8 mouse cellular contexts compared by ENCODE assay signal in genomic region chrX:134750764-134751592, GRCm38 (mm10). TPM values are rescaled to one million over a fixed set of nuclear protein-coding genes. Genes with fewer than 3 reads are reported as not detected.
A peak's percentile ranks its signal among the peaks of the same experiment; 100 is the strongest.
DNase-seq lines count a peak whose midpoint lies in the region; ATAC-seq lines count a peak whose summit lies in the region.

TSS of gene Armcx6 (minus strand) at chrX:134751417.

- 22% methylated on average over 36 of the region's 36 CpGs for WGBS in intestine, embryonic 15.5 days
- WGBS in limb, embryonic 10.5 days, result 10% methylated on average over 36 of the region's 36 CpGs
- WGBS in midbrain, embryonic 11.5 days, result 23% methylated on average over 35 of the region's 36 CpGs

- peak within 1 kb of the TSS; percentile 48 for H3K4me3 ChIP-seq in intestine, embryonic 15.5 days (replicated peaks)
- H3K4me3 ChIP-seq in limb, embryonic 10.5 days, result peak within 1 kb of the TSS; percentile 59
- peak within 1 kb of the TSS; percentile 43 for H3K4me3 ChIP-seq in midbrain, embryonic 11.5 days (ENCODE audit: low read depth, low read length)

- peak; percentile 17 to 34 for DNase-seq in urinary bladder, adult 18-20 months (ENCODE audit: low spot score in 2 of 2)
- no peak for DNase-seq in urinary bladder, postnatal 10 days (ENCODE audit: low spot score)
- DNase-seq in embryo, embryonic 11.5 days (ENCODE audit: low read depth, low spot score), result peak; percentile 57
- DNase-seq in gastrocnemius, postnatal 4 days (ENCODE audit: low spot score in 2 of 2), result peak; percentile 35 to 69
- peak; percentile 74 for DNase-seq in limb, embryonic 10.5 days (ENCODE audit: low spot score)
- peak; percentile 89 for DNase-seq in midbrain, embryonic 11.5 days (ENCODE audit: low spot score, missing footprints)
- peak; percentile 36 for DNase-seq in spleen, adult 12 weeks (ENCODE audit: low spot score)

- peak within 1 kb of the TSS; percentile 67 for H3K4me2 ChIP-seq in intestine, embryonic 15.5 days (replicated peaks)
- H3K4me2 ChIP-seq in midbrain, embryonic 11.5 days, result peak within 1 kb of the TSS; percentile 77

- H3K36me3 ChIP-seq in intestine, embryonic 15.5 days, result no peaks in the 10 kb centered on the region
- no peaks in the 10 kb centered on the region for H3K36me3 ChIP-seq in limb, embryonic 10.5 days
- H3K36me3 ChIP-seq in midbrain, embryonic 11.5 days (ENCODE audit: control insufficient read depth, insufficient read depth, low read length), result no peaks in the 10 kb centered on the region

- no peaks in the 10 kb centered on the region; the same call in 1 of the 2 replicates for H3K27me3 ChIP-seq in intestine, embryonic 15.5 days (replicated peaks)
- peaks cover 88% of the 10 kb centered on the region for H3K27me3 ChIP-seq in limb, embryonic 10.5 days (ENCODE audit: low read depth, poor library complexity, severe bottlenecking)
- H3K27me3 ChIP-seq in midbrain, embryonic 11.5 days (ENCODE audit: control insufficient read depth, insufficient read depth, low read length), result peaks cover 20% of the 10 kb centered on the region

- peak; percentile 92 for ATAC-seq in intestine, embryonic 15.5 days
- peak; percentile 91 for ATAC-seq in midbrain, embryonic 11.5 days (ENCODE audit: low FRiP score)

- no peaks in the 10 kb centered on the region for H3K9me3 ChIP-seq in intestine, embryonic 15.5 days
- no peaks in the 10 kb centered on the region for H3K9me3 ChIP-seq in limb, embryonic 10.5 days (replicated peaks)
- no peaks in the 10 kb centered on the region for H3K9me3 ChIP-seq in midbrain, embryonic 11.5 days (ENCODE audit: control insufficient read depth, low read length)

- peak within 1 kb of the TSS; percentile 58 for H3K27ac ChIP-seq in intestine, embryonic 15.5 days
- peak within 1 kb of the TSS; percentile 84 for H3K27ac ChIP-seq in limb, embryonic 10.5 days
- peak within 1 kb of the TSS; percentile 20; the same call in 1 of the 2 replicates for H3K27ac ChIP-seq in midbrain, embryonic 11.5 days (ENCODE audit: low read depth, low read length)

- peak within 1 kb of the TSS; percentile 46 for H3K9ac ChIP-seq in intestine, embryonic 15.5 days
- H3K9ac ChIP-seq in midbrain, embryonic 11.5 days (ENCODE audit: low read length), result peak within 1 kb of the TSS; percentile 66

- 0 out of 2 replicates have a peak, but pooled peaks cover 4% of the 10 kb centered on the region for H3K4me1 ChIP-seq in intestine, embryonic 15.5 days (replicated peaks)
- peaks cover 13% of the 10 kb centered on the region for H3K4me1 ChIP-seq in limb, embryonic 10.5 days
- no peaks in the 10 kb centered on the region for H3K4me1 ChIP-seq in midbrain, embryonic 11.5 days (ENCODE audit: control insufficient read depth, insufficient read depth, low read length)

RNA-seq across cellular contexts. Expression of gene Armcx6, which starts in this region (rescaled TPM):
- total RNA-seq in gastrocnemius, postnatal 4 days (2021), result 10 to 100 TPM; 23.0 to 24.4 TPM
- 17.4 and 19.1 TPM in 2 replicates for polyA plus RNA-seq in intestine, embryonic 15.5 days (2015; fragmentation: Nextera tagmentation; extraction: Ambion mirVana)
- 16.4 and 21.7 TPM in 2 replicates for polyA plus RNA-seq in limb, embryonic 10.5 days (2016; fragmentation: Nextera tagmentation; extraction: Ambion mirVana)
- 14.4 and 15.4 TPM in 2 replicates for polyA plus RNA-seq in midbrain, embryonic 11.5 days (2014; fragmentation: Nextera tagmentation; extraction: Ambion mirVana)

Comparison
In these comparisons a context has a peak if more than half of its experiments do, and no peak if none do; other contexts are left out.
1. H3K27ac ChIP-seq: peak in every context shown above with its lines; median percentile 84 in limb, embryonic 10.5 days; 58 in intestine, embryonic 15.5 days; 20 in midbrain, embryonic 11.5 days.